Mouse (Mus musculus): Measurements from ENCODE around the gene Slco2a1. TPM values are rescaled to one million over a fixed set of nuclear protein-coding genes. Genes with fewer than 3 reads are reported as not detected.

Slco2a1 gene
- polyA plus RNA-seq, 1 experiment from 2014 or later, result 4.3 TPM

DNA sequence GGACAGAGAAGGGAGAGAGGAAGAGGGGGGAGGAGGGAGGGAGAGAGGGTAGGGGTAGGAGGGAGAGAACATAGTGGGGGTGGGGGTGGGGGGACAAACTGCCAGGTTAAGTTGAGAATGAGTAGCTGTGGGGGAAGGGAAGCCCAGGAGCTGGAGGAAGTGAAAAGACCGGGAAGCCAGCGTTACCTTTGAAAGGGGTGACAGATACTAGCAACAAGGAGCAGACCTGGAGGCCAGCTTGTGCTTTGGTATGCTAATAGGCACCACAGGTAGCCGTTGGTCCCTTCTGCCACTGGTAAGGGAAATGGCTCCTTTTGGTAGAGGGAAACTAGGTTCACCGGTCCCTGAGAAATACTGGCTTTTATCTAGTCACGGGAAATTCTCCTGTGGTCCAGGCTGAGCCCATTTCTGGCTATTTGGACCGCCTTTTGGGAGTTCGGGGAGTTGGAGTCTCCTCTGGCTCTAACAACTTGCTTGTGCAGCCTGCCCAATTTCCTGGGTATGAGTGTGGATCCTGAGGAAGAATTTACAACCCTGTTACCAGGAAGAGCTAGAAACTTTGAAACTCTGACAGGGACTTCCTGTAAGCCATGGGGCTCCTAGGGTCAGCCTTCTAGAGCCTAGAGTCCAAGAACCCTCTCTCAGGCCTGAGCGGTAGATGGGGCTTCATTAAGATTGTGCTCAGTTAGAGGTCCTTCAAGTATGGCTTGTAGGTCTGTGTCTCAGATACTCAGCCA, 27.0 kb upstream of the Slco2a1 start:
- Histone ChIP-seq H3K27ac (ENCODE audit: low read length) (no peak overlapping the region), H3K4me3 (ENCODE audit: low read depth, low read length) (no peak overlapping the region), H3K4me2 (ENCODE audit: low read length) (no peak overlapping the region), H3K36me3 (ENCODE audit: control insufficient read depth, insufficient read depth, low read length) (no peaks in the 10 kb centered on the region), H3K27me3 (ENCODE audit: control insufficient read depth, insufficient read depth, low read depth, low read length) (no peaks in the 10 kb centered on the region), H3K9ac (ENCODE audit: low read depth, low read length) (no peak overlapping the region), H3K9me3 (replicated peaks; ENCODE audit: control insufficient read depth, low read length, poor library complexity, severe bottlenecking) (no peaks in the 10 kb centered on the region), H3K4me1 (ENCODE audit: control insufficient read depth, insufficient read depth, low read length) (peaks cover 2% of the 10 kb centered on the region)
- WGBS, result 24% methylated on average over 8 of the region's 8 CpGs
- no peak for ATAC-seq

- no peak overlapping the region for H3K9ac ChIP-seq (ENCODE audit: low read depth, low read length)
- no peaks in the 10 kb centered on the region for H3K27me3 ChIP-seq (ENCODE audit: control insufficient read depth, insufficient read depth, low read depth, low read length)
- WGBS, result 82% methylated on average over 10 of the region's 10 CpGs
- H3K4me2 ChIP-seq (ENCODE audit: low read length), result no peak overlapping the region
- no peaks in the 10 kb centered on the region for H3K9me3 ChIP-seq (replicated peaks; ENCODE audit: control insufficient read depth, low read length, poor library complexity, severe bottlenecking)
- no peaks in the 10 kb centered on the region for H3K36me3 ChIP-seq (ENCODE audit: control insufficient read depth, insufficient read depth, low read length)
- H3K4me1 ChIP-seq (ENCODE audit: control insufficient read depth, insufficient read depth, low read length), result peaks cover 2% of the 10 kb centered on the region
- ATAC-seq, result no peak
- H3K4me3 ChIP-seq (ENCODE audit: low read depth, low read length), result no peak overlapping the region
- H3K27ac ChIP-seq (ENCODE audit: low read length), result no peak overlapping the region
These were observed 26.3 kb upstream of the Slco2a1 start for GRCm38 (mm10) chr9:102962093-102962788.

- Histone ChIP-seq H3K4me3 (ENCODE audit: low read depth, low read length) (no peak overlapping the region), H3K9me3 (replicated peaks; ENCODE audit: control insufficient read depth, low read length, poor library complexity, severe bottlenecking) (no peaks in the 10 kb centered on the region), H3K9ac (ENCODE audit: low read depth, low read length) (no peak overlapping the region), H3K36me3 (ENCODE audit: control insufficient read depth, insufficient read depth, low read length) (no peaks in the 10 kb centered on the region), H3K27ac (ENCODE audit: low read length) (no peak overlapping the region), H3K27me3 (ENCODE audit: control insufficient read depth, insufficient read depth, low read depth, low read length) (no peaks in the 10 kb centered on the region), H3K4me2 (ENCODE audit: low read length) (no peak overlapping the region), H3K4me1 (ENCODE audit: control insufficient read depth, insufficient read depth, low read length) (peaks cover 2% of the 10 kb centered on the region)
- 80% methylated on average over 7 of the region's 7 CpGs for WGBS
- ATAC-seq, result no peak
These were observed 25.2 kb upstream of the Slco2a1 start for GRCm38 (mm10) chr9:102963321-102963720.

DNA sequence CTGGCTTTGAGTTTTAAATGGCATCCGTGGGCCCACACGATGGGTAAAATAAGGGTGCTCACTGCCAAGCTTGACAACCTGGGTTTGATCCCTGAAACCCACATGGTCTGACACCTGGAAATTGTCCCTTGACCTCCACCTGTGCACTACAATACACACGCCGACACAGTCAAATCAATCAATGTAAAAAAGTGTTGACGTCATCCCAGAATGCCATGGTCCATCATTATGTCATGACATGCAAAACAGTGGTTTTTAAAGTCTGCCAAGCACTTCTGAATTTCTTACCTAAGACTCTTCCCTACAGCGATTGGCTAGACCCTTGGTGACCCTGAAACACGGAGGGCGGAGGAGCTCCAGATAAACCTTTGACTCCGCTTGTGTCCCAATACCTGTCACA, 23.9 kb upstream of the Slco2a1 start:
- H3K27ac ChIP-seq (ENCODE audit: low read length), result no peak overlapping the region
- whole genome bisulfite sequencing, result 96% methylated on average over 9 of the region's 9 CpGs
- H3K9me3 ChIP-seq (replicated peaks; ENCODE audit: control insufficient read depth, low read length, poor library complexity, severe bottlenecking), result no peaks in the 10 kb centered on the region
- no peak overlapping the region for H3K4me2 ChIP-seq (ENCODE audit: low read length)
- H3K27me3 ChIP-seq (ENCODE audit: control insufficient read depth, insufficient read depth, low read depth, low read length), result no peaks in the 10 kb centered on the region
- H3K4me1 ChIP-seq (ENCODE audit: control insufficient read depth, insufficient read depth, low read length), result peaks cover 2% of the 10 kb centered on the region
- H3K9ac ChIP-seq (ENCODE audit: low read depth, low read length), result no peak overlapping the region
- no peak for ATAC-seq
- H3K4me3 ChIP-seq (ENCODE audit: low read depth, low read length), result no peak overlapping the region
- H3K36me3 ChIP-seq (ENCODE audit: control insufficient read depth, insufficient read depth, low read length), result no peaks in the 10 kb centered on the region

DNA sequence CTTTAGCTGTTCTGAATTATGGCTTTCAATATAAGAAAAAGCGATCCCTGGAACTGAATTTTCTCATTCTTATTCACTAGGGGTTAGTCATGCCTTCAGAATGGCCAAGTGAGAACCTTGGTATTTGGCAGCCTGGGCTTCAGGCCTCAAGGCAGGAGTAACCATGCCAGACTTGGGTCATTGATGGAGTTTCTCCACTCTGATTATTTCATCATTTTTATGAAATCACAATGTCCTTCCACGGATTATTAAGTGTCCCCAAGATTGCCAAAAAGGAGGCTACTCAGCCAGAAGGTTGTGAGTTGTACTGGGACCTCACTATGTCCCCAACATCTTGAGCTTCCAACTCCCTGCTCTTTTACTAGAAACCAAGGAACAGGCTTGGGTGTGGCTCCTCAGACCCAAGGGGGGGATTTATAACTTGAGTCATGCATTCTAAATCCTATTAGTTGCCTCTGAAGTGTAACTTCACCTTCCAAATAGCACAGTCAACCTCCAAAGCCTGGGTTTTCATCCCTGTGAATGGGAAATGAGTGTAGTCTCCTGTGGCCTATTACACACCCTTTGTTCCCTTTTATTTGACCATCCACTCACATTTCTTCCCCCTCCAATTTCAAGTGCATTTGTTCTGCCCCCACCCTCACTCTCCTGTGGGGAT, 16.0 kb upstream of the Slco2a1 start:
- Histone ChIP-seq H3K27me3 (ENCODE audit: control insufficient read depth, insufficient read depth, low read depth, low read length) (no peaks in the 10 kb centered on the region), H3K27ac (ENCODE audit: low read length) (no peak overlapping the region), H3K9ac (ENCODE audit: low read depth, low read length) (no peak overlapping the region), H3K36me3 (ENCODE audit: control insufficient read depth, insufficient read depth, low read length) (no peaks in the 10 kb centered on the region), H3K4me3 (ENCODE audit: low read depth, low read length) (no peak overlapping the region), H3K4me1 (ENCODE audit: control insufficient read depth, insufficient read depth, low read length) (no peaks in the 10 kb centered on the region), H3K4me2 (ENCODE audit: low read length) (no peak overlapping the region), H3K9me3 (replicated peaks; ENCODE audit: control insufficient read depth, low read length, poor library complexity, severe bottlenecking) (no peaks in the 10 kb centered on the region)
- 82% methylated on average over 2 of the region's 2 CpGs for WGBS
- ATAC-seq, result no peak

DNA sequence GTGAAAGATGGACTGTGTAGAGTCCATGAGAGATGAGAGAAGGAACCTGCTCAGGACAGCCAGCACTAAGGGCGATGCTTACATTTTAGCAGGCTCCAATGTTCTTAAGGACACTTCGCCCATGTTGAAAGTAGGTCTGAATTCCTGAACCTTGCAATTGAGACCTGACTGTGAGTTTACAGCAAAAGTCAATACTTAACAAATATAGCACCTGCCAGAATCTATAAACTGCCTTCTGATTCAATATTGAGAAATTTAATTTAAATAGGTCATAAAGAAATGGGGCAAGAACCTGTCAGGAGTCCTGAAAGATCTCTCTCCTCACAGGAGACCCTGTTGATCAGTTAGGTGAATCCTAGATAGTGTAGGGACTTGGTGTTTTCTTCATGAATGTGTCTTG, 12.6 kb upstream of the Slco2a1 start:
- H3K9ac ChIP-seq (ENCODE audit: low read depth, low read length), result no peak overlapping the region
- no peaks in the 10 kb centered on the region for H3K27me3 ChIP-seq (ENCODE audit: control insufficient read depth, insufficient read depth, low read depth, low read length)
- ATAC-seq, result no peak
- H3K36me3 ChIP-seq (ENCODE audit: control insufficient read depth, insufficient read depth, low read length), result no peaks in the 10 kb centered on the region
- no peak overlapping the region for H3K4me3 ChIP-seq (ENCODE audit: low read depth, low read length)
- H3K9me3 ChIP-seq (replicated peaks; ENCODE audit: control insufficient read depth, low read length, poor library complexity, severe bottlenecking), result no peaks in the 10 kb centered on the region
- no peak overlapping the region for H3K4me2 ChIP-seq (ENCODE audit: low read length)
- no peaks in the 10 kb centered on the region for H3K4me1 ChIP-seq (ENCODE audit: control insufficient read depth, insufficient read depth, low read length)
- WGBS, result 90% methylated on average over 2 of the region's 2 CpGs
- no peak overlapping the region for H3K27ac ChIP-seq (ENCODE audit: low read length)

DNA sequence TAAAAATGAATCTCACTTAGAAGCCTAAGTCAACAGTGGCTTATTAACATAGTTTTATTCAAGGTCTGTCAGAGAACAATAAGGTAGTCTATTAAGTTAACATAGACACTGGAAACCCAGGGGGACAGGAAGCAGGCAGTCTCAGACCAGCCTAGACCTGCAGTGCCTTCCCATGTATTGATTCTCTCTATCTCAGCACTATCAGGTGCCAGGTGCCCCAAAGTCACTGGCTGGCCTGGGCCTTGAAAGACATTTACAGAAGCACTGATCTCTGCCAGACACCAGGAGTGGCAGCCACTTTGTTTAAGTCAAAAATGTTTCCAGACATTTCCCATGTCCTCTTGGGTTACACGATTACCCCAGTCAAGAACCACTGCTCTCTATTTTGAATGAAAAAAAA, 11.4 kb upstream of the Slco2a1 start:
- H3K9ac ChIP-seq (ENCODE audit: low read depth, low read length), result no peak overlapping the region
- H3K4me3 ChIP-seq (ENCODE audit: low read depth, low read length), result no peak overlapping the region
- no peaks in the 10 kb centered on the region for H3K27me3 ChIP-seq (ENCODE audit: control insufficient read depth, insufficient read depth, low read depth, low read length)
- WGBS, result 79% methylated on average over 1 of the region's 1 CpGs
- H3K4me2 ChIP-seq (ENCODE audit: low read length), result no peak overlapping the region
- no peaks in the 10 kb centered on the region for H3K4me1 ChIP-seq (ENCODE audit: control insufficient read depth, insufficient read depth, low read length)
- no peaks in the 10 kb centered on the region for H3K9me3 ChIP-seq (replicated peaks; ENCODE audit: control insufficient read depth, low read length, poor library complexity, severe bottlenecking)
- no peak for ATAC-seq
- no peaks in the 10 kb centered on the region for H3K36me3 ChIP-seq (ENCODE audit: control insufficient read depth, insufficient read depth, low read length)
- no peak overlapping the region for H3K27ac ChIP-seq (ENCODE audit: low read length)

DNA sequence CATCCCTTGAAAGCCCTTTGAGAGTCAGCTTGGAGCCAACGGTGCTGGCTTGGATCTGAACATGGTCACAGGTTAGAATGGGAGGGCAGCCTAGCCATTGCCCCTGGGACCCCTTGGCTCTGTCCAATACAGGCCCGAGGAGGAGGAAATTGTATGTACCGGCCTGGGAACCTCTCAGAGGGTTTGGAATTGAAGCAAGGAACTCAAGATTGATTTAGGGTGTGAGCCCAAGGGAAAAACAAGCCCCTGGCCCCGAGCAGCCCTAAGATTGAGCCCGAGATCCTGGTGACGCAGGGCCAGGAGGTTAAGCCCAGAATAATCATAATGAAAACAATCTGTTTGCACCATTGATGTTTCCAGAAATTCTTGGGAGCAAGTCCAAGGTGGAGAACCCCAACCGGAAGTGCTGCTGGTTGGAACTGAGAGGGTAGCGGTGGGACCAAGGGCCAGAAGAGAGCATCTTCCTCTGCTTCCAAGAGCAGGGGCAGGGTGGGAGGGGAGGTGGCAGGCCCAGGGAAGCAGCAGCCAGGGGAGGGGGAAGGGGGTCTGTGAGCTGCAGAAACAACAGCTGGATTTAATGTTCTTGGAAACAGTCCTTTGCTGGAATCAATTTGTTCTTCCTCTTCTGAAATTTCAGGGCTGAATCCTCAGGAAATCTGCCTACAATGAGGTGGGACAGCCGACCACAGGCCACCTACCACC, 10.6 kb upstream of the Slco2a1 start:
- WGBS, result 80% methylated on average over 9 of the region's 9 CpGs

More for the DNA sequence above, 10.6 kb upstream of the Slco2a1 start:
- no peaks in the 10 kb centered on the region for H3K27me3 ChIP-seq (ENCODE audit: control insufficient read depth, insufficient read depth, low read depth, low read length)
- H3K36me3 ChIP-seq (ENCODE audit: control insufficient read depth, insufficient read depth, low read length), result no peaks in the 10 kb centered on the region
- no peaks in the 10 kb centered on the region for H3K4me1 ChIP-seq (ENCODE audit: control insufficient read depth, insufficient read depth, low read length)
- no peak overlapping the region for H3K4me2 ChIP-seq (ENCODE audit: low read length)
- H3K27ac ChIP-seq (ENCODE audit: low read length), result no peak overlapping the region
- no peak for ATAC-seq
- H3K4me3 ChIP-seq (ENCODE audit: low read depth, low read length), result no peak overlapping the region
- H3K9ac ChIP-seq (ENCODE audit: low read depth, low read length), result no peak overlapping the region
- no peaks in the 10 kb centered on the region for H3K9me3 ChIP-seq (replicated peaks; ENCODE audit: control insufficient read depth, low read length, poor library complexity, severe bottlenecking)

All from midbrain, embryonic 16.5 days (tissue).